Mouse (Mus musculus) R1 (cell line): ENCODE measurements around the gene Wdr83.
"Not testable (repeated sequence)": the region's sequence is repeated elsewhere in the genome, so short reads cannot be mapped to it uniquely, and the experiment has no call there.

ENCODE experiments used
- DNase-seq: peaks from one replicate; pipeline ENCODE4 v3.0.0-alpha.2; 2018; ENCODE audit warnings: low read depth, low spot score

Wdr83 gene

DNA sequence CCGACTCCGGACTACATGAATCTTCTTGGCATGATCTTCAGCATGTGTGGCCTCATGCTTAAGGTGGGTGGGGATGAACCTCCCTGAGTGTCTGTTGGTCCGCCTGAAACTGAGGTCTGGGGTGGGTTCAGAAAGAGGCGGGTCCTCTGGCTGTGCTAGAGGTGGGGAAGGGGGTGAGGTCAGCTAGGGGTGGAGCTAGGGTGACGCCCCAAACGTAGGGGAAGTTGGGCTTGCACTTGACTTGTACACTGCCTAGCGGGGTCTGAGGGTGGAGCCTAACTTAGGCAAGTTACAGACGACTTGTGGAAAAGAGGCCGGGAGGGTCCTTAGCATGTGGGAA, at the start of gene Wdr83:
TSS of gene Wdr83 (minus strand) at position 91 of the 340 bp plus-strand sequence.
- peak; percentile 96 for DNase-seq

DNA sequence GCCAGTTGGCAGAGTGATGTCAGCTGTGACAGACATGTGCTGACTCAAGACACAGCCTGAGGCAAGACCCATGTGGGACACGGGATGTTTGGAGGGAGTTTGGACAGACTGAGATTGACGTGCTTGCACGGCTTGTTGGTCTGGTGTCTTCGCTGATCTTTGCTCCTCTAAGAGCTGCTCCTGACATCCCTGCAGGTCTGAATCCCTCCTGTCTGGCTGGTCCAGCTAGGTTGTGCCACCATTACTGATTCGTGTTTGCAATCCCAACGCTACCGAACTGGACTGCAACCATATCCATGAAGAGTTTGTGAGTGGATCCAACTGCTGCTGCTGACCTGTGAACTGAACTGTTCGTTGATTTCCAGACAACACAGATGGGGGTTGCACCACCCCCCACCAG, 42.6 kb upstream of the Wdr83 start:
- no peak for DNase-seq

DNA sequence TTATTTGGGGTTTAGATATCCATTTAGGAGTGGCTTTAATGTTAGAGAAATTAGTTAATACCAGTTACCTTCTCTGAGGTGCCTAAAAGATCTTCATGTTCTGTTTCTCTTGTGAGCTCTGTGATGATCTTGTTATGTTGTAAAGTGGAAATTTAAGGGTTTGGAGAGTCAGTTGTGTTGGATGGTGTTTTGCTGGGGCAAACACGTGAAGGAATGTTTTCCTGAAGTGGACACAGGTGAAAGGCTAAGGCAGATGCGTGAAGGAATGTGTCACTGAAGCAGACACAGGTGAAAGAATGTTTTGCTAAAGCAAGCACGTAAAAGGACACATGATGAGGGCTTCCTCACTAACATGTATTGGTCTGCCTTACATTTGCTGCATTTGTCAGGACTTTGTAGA, 41.9 kb upstream of the Wdr83 start, which contains the start of gene Zfp791:
TSS of gene Zfp791 (minus strand) at position 101 of the 400 bp plus-strand sequence.
- DNase-seq, result no peak

DNA sequence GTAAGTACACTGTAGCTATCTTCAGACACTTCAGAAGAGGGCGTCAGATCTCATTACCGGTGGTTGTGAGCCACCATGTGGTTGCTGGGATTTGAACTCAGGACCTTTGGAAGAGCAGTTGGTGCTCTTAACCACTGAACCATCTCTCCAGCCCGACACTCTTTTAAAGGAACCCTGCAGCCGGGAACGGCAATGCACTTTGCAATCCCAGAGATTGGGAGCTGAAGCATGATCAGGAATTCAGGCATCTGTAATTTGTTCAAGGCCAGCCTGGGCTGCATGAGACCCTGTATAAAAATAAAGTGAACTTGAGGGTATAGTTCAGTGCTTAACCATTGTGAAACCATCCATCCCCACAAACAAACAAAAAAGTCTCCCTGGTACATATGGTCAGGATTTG, 39.1 kb upstream of the Wdr83 start:
- not testable (repeated sequence) for DNase-seq

DNA sequence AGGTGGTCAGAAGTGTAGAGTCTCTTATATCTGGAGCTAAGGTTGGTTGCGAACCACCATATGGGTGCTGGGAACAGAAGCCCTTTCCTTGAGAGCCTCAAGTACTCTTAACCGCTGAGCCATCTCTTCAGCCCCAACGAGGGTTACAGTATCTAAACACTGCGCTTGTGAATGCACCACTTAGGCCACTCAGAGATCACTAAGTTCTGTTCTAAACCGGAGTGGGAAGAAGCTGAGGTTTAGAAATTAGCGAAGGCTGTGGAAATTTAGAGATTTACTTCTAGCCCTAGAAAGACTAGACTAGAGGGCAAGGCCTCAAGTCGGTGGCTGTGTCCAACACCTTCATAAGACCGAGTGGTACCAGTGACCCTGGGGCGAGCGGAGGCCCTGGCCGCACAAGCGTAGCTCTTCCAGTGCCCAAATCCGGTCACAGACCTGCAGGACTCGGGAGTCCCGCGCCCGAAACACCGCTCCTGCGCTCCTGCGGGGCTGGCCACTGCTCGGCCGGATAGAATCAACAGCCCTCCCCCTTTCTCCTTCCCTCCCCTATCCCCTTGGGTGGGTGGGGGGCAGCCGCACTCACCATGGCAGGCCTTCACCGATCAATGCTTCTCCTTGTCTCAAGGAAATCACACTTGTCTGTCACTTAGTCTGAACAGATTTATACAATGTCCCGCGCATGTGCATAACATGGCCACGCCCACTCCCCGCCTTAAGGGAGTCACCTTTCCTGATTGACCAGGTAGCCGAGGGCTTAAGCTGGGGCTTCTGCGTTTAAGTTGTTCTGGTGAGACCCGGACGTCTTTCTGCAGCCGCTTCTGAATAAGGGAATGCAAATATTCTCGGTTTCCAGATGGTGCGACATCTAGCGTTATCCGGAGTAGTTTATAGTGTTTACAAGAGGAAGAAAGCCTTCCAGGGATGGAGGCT, 38.2 kb upstream of the Wdr83 start:
- DNase-seq, result peak; percentile 95

DNA sequence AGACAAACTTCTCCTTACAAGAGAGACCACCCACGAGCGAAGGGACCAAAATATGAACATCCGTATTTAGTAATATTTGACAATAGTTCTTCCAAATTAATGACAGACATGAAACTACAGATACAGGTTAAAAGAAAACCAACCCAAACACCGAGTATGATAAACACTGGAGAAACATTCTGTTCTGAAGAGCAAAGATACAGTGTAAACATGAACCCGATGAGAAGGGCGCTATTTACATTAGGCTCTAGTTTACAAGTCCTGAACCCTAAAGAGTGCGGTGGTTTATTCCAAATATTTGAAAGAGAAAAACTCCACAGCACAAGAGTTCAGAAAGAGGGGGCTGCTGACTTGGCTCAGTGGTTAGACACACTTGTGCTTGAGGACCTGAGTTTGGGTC, 35.9 kb upstream of the Wdr83 start:
- DNase-seq, result no peak

DNA sequence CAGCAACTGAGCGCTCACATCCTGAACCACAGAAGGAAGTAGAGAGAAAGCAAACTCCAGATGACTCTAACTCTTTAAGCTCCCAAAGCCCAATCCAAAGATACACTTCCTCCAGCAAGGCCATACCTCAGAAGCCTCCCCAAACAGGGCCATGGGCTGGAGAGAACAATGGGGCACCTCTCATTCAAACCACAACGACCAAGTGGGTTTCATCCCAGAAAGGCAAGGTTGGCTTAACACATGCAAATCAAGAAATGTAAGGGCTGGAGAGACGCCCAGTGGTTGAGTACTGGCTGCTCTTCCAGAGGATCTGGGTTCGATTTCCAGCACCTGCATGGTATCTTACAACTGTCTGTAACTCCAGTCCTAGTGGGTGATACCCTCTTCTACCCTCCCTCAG, 34.4 kb upstream of the Wdr83 start:
- peak; percentile 46 for DNase-seq

DNA sequence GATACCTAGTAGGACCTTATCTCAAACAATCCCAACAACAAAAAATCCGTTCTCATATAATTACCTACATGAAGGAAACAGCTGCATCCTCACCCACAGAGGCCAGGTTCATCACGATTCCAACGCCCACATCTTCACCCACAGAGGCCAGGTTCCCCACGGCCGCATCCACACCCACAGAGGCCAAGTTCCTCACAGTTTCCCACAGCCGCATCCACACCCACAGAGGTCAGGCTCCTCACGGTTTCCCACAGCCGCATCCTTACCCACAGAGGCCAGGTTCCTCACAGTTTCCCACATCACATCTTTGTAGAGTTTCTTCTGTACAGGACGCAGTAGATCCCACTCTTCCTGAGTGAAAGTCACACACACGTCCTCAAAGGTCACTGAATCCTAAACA, 32.1 kb upstream of the Wdr83 start:
- DNase-seq, result no peak

DNA sequence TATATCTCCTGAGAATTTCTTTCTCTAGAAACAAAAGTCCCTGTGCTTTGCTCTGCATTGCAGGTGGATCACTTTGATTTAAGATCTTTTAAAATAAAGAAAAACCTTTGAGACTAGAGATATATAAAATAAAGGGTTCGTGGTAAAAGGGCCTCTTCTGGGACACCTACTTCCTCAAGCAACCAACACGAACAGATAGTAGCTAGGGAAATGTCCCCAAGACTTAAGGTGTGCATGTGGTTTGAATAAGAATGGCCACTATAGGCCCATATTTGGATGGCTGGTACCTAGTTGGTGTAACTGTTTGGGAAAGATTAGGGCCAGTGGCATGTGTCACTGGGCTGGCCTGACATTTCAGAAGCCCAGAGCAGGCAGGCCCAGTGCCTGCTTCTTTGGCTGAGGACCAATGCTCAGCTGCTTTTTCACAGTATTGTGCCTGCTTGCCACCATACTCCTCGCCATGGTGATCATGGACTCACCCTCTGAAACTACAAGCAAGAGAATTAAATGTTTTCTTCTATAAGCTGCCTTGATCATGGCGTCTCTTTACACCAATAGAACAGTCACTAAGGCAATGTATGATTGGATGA, 19.1 kb upstream of the Wdr83 start:
- DNase-seq, result no peak

DNA sequence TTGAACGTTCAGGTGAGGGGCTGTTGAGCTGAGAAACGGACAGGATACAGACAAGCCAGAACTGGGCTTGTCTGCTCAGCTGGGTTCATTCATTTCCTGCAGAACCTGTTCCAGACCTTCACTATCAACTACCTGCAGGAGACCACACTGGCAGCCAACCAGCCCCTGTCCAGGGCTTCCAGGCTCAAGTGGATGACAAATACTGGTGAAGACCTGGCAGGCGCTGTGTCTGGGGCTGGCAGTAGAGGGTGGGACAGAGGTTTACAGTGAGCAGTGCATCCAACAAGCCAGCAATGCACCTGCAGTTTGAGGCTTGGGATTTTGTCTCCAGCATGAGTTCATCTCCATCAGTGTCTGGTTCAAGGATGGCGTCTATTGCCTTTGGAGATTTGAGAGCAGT, 15.7 kb upstream of the Wdr83 start:
- no peak for DNase-seq

DNA sequence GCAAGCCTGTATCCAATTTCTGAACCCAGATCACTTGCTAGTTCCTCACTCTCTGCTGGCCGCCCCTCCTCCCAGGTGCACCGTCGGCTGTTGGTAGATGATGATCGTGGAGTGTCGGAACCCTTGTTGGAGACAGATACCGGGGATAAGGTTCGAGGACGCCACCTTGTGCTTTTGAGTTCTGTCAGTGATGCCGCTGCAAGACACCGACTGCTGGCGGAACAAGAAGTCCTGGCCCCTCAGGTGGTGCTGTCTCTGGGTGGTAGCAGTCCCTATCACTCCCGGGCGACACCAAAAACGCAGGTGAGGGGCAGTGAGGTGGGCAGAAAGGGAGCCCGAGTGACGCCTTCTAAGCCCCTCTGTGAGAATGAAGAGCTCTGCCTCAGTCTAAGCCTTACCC, 15.1 kb upstream of the Wdr83 start:
- no peak for DNase-seq

DNA sequence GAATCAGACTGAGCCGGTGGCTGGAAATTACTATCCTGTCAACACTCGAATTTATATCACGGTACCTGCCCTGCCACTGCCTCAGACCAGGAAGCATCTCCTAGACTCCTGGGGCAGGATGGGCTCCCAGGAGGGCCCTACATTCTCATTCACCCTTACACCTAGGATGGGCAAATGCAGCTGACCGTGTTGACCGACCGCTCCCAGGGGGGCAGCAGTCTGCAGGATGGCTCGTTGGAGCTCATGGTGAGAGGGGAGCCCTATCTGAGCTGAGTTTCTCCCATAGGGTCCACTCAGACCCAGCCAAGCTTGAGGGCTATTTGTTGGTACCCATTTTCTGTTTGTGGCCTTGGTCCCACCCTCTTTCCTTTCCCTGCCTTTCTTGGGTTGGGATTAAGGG, 14.5 kb upstream of the Wdr83 start:
- no peak for DNase-seq

DNA sequence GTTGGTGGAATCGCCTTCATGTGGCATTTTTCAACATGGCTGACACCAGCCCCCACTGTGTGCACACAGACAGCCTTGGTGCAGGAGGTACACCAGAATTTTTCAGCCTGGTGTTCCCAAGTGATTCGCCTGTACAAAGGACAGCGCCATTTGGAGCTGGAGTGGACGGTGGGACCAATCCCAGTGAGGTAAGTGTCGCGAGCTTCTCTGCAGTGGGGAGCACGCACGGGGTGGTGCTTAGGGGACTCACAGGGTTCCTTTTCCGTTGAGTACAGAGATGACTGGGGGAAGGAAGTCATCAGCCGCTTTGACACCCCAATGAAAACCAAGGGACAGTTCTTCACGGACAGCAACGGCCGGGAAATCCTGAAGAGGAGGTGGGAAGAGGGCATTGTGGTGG, 13.9 kb upstream of the Wdr83 start:
- no peak for DNase-seq

DNA sequence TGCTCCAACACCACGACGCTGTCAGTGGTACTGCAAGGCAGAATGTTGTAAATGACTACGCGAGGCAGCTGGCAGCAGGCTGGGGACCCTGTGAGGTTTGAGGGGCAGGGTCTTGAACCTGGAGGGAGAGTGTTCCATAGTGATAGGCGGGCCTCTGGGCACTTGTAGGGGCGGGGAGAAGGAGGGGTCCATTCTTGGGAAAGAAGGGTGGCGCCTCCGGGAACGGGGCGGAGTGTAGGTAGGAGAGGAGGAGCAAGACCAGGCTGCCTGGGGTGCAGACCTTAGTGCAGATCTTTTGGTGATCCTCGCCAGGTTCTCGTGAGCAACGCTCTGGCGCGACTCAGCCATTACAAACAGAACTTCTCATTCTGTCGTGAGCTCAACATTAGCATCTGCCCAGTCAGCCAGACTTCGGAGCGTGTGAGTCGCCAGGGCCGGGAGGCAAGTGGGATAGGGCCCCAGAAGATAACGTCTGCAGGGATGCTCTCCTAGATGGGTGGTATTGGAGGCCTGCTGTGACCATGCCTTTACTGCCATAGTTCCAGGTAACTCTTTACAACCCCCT, 10.5 kb upstream of the Wdr83 start:
- peak; percentile 89 for DNase-seq

DNA sequence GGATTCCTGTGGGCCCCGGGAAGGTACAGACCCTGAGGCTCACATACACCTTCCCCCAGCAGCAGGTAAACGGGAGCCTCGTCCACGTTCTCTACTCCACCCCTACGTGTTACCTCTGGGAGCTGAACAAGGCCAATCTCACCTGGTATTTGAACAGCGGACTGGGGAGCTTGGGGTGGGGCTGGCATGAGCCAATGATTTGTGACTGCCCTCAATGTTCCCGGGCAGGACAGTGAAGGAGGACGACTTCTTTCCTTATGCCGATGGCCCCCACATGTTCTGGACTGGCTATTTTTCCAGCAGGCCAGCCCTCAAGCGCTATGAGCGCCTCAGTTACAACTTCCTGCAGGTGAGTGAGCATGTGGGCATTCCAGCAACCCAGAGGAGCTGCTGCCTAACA, 9.8 kb upstream of the Wdr83 start:
- no peak for DNase-seq

DNA sequence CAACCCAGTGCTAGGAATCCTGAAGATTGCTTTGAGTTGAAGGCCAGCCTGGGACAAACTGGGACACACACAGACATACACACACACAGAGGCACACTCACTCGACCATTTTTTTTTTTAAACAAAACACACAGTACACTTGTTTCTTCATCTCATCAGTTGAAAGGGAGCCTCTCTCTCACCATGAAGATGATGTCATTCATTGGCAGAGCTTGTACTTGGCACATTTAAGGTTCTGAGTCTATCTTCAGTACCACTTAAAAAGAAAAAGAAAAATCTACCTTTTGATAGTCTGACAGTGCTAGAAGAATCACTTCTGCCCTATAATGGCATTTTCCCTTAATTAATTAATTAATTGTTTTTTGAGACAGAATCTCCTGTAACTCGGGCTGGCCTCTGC, 7.7 kb upstream of the Wdr83 start:
- DNase-seq, result no peak

DNA sequence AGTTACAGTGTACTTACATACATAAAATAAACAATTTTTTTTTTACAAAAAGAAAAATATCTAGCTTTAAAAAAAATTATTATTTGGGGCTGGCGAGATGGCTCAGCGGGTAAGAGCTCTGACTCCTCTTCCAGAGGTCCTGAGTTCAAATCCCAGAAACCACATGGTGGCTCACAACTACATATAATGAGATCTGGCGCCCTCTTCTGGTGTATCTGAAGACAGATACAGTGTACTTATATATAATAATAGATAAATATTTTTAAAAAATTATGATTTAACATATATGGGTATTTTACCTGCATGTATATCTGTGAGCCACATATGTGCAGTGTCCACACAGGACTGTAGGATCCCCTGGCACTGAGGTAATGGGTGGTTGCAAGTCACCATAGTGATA, 5.1 kb upstream of the Wdr83 start:
- DNase-seq, result no peak

DNA sequence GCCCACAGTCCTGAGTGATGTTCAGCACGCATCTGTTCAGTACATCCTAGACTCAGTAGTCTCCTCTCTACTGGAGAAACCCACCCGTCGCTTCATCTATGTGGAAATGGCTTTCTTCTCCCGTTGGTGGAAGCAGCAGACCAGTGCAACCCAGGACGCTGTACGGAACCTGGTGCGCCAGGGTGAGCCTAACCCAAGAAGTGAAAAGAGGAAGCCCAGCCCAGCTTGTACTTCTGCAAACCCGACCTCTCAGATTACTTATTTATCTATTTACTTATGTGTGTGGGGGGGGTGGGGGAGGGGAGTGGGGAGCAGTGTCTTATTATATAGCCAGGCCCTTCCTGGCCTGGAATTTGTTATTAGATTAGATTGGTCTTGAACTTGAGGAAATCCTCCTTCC, 3.5 kb upstream of the Wdr83 start:
- DNase-seq, result no peak

DNA sequence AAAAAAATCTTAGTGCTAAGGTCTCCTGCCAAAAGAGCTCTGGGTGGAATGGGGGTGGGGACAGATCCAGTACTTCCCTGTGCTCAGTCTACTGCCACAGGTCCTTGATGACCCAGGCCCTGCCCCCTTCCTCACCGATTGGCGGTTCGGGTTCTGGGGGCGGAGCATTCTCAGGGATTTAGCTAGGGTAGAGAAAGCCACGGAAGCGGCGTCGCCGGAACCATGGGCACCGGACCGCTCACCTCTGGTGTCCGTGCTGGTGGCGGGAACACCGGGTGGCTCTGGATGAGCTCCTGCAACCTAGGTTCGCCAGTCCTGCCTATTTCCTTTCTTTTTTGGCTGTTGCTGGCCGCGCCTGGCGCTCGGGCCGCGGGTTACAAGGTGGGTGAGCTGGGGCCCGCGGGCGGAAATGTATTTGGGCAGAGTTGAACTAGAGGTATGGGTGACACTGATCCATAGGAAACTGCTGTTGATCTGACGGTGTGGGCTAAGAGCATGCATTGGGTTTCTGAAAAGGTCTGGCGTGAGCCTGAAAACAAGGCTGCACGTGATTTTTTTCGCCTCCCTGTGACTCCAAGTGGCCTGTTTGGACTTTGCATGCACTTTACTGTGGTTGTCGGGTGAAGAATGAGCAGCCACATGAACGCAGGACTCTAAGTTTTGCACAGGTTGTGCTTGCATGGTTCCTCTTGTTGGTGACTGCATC, 2.2 kb upstream of the Wdr83 start, which contains the start of gene Man2b1:
TSS of gene Man2b1 (plus strand) at position 163 of the 706 bp plus-strand sequence.
- peak; percentile 96 for DNase-seq

DNA sequence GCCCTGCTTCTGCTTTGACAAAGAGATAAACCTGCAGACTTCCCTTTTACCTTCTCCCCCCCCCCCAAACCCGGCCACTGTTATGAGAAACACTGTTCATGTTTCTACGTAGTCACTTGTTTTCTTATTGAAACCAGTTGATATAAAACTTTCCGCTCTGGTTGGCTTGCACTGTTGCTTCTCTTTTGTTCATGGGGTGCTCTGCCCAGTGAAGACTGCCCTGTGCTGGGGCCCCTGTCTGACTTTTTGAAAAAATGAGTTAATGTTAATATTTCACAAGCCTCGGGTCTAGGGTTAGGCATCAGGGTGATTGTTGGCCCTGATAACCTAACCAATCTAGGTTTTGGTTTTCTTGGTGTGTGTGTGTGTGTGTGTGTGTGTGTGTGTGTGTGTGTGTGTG, 1.1 kb upstream of the Wdr83 start:
- DNase-seq, result not testable (repeated sequence)

DNA sequence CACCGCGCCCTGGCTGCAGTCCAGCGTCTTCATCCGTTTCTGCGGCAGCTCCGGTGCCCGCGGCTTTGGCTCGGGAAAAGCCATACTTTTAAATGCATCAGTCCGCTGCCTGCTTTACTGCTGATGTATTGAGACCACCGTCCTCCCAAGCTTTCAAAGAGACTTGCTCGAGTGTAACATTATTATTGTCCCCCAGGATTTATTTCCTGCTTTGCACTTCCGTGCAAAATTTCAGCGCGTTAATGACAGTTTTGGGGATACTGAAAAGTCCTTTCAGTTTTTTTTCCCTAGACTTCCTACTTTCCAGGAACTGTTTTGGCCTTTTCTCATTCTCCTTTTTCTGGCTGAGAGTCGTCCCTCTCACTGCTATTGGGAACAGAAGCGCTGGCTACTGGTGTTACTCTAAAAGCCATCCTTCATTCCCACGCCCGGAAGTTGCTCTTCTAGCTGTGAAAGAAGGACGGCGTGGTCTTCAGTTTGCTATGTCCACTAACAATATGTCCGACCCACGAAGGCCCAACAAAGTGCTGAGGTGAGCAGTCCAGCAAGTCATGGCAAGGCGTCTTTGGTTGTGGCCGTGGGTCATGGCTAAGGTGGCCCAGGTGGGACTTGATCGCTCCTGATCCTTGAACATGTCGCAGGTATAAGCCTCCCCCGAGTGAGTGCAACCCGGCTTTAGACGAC, 432 bp downstream of the Wdr83 start, which contains the start of gene Wdr83os:
TSS of gene Wdr83os (plus strand) at position 209 of the 684 bp plus-strand sequence.
- peak; percentile 88 for DNase-seq

DNA sequence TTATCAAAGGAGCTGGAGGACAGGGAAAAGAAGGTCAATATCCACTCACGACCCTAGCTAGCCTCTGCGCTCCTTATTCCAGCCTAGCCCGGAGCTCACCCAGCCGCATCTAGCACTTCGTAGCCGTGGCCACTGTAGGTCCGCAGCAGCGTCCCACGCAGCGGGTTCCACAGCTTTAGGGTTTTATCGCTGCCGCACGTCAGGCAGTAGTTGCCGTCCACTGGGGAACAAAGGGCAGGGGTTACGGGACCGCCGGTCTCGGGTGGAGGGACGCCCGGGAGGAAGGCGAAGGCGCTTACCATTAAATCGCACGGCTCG, 933 bp downstream of the Wdr83 start:
- DNase-seq, result no peak
